ENCODE assay signal across 20 mouse cellular contexts in the genomic region with DNA sequence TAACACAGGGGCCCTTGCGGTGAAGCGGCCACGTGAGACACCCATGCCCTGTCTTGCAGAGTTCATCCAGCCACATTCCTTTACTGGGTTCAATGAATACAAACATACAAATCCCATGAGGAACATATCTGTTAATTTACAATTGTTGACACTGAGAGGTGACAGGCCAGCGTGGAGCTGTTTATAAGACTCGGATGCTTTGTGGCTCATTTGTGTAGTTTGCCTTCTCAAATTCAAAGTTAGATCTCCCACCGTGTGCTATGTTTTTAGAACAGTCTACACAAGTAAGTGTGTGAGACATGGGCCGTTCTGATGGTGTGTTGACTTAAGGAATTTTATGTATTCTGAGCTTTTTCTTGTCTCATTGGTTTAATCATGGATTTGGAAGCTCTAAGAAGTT.
DNase-seq lines count a peak whose midpoint lies in the region; ATAC-seq lines count a peak whose summit lies in the region.
"Had no signal": no experiment of that assay in that cellular context is flagged by ENCODE, and none has a peak within 500 bp of the region (broad histone marks: within the 10 kb centered on the region; RNA-seq: fewer than 3 reads in every experiment).

No protein-coding gene starts in this region.

- no peaks in the 10 kb centered on the region for H3K9me3 ChIP-seq in heart, embryonic 10.5 days
- no peaks in the 10 kb centered on the region for H3K9me3 ChIP-seq in kidney, embryonic 16.5 days (ENCODE audit: low read length)
- H3K9me3 ChIP-seq in kidney, embryonic 15.5 days (replicated peaks): no peaks in the 10 kb centered on the region
- no peaks in the 10 kb centered on the region for H3K9me3 ChIP-seq in lung, embryonic 16.5 days (ENCODE audit: control insufficient read depth, low read length)
- H3K9me3 ChIP-seq: embryonic facial prominence, embryonic 10.5 days; forebrain, embryonic 13.5 days; hindbrain, embryonic 13.5 days had no signal

- no peaks in the 10 kb centered on the region for H3K36me3 ChIP-seq in heart, embryonic 10.5 days
- no peaks in the 10 kb centered on the region for H3K36me3 ChIP-seq in kidney, embryonic 16.5 days (ENCODE audit: insufficient read depth, low read length)
- no peaks in the 10 kb centered on the region for H3K36me3 ChIP-seq in kidney, embryonic 15.5 days
- H3K36me3 ChIP-seq in lung, embryonic 16.5 days (ENCODE audit: control insufficient read depth, insufficient read depth, low read length): no peaks in the 10 kb centered on the region
- H3K36me3 ChIP-seq: embryonic facial prominence, embryonic 10.5 days; hindbrain, embryonic 13.5 days had no signal

- no peak overlapping the region for H3K9ac ChIP-seq in kidney, embryonic 16.5 days (replicated peaks; ENCODE audit: low read length)
- no peak overlapping the region for H3K9ac ChIP-seq in kidney, embryonic 15.5 days
- no peak overlapping the region for H3K9ac ChIP-seq in lung, embryonic 16.5 days (ENCODE audit: low read length)
- H3K9ac ChIP-seq: forebrain, embryonic 13.5 days; forebrain, postnatal 0 days; hindbrain, embryonic 13.5 days had no signal

- H3K4me3 ChIP-seq in heart, embryonic 10.5 days: no peak overlapping the region
- H3K4me3 ChIP-seq in kidney, embryonic 16.5 days (ENCODE audit: low read length): no peak overlapping the region
- no peak overlapping the region for H3K4me3 ChIP-seq in kidney, embryonic 15.5 days (replicated peaks)
- no peak overlapping the region for H3K4me3 ChIP-seq in lung, embryonic 16.5 days (ENCODE audit: low read length)
- H3K4me3 ChIP-seq: embryonic facial prominence, embryonic 10.5 days; forebrain, embryonic 13.5 days; hindbrain, embryonic 13.5 days had no signal

- 0 out of 2 replicates have a peak, but pooled peaks have one; percentile 31 for ATAC-seq in kidney, embryonic 16.5 days (ENCODE audit: low FRiP score, low TSS enrichment)
- ATAC-seq in kidney, embryonic 15.5 days (replicated peaks; ENCODE audit: low FRiP score): no peak
- ATAC-seq in lung, embryonic 16.5 days (ENCODE audit: low read depth): 0 out of 2 replicates have a peak, but pooled peaks have one; percentile 18
- ATAC-seq: activated CD4-positive, CD25-positive, alpha-beta regulatory T cell, adult 4 months; forebrain, embryonic 13.5 days; forebrain, postnatal 0 days; Patski had no signal

- H3K4me1 ChIP-seq in heart, embryonic 10.5 days: peaks cover 26% of the 10 kb centered on the region
- H3K4me1 ChIP-seq in kidney, embryonic 16.5 days (ENCODE audit: insufficient read depth, low read length): peaks cover under 1% of the 10 kb centered on the region
- peaks cover 22% of the 10 kb centered on the region for H3K4me1 ChIP-seq in kidney, embryonic 15.5 days
- H3K4me1 ChIP-seq in lung, embryonic 16.5 days (replicated peaks; ENCODE audit: control insufficient read depth, insufficient read depth, low read length): peaks cover 22% of the 10 kb centered on the region
- H3K4me1 ChIP-seq: forebrain, embryonic 13.5 days; hindbrain, embryonic 13.5 days had no signal

- DNase-seq in heart, embryonic 10.5 days (ENCODE audit: low spot score): no peak
- no peak for DNase-seq in heart, adult 9 months (ENCODE audit: low spot score in 2 of 2)
- no peak for DNase-seq in lung, postnatal 25 days (ENCODE audit: low spot score)
- no peak for DNase-seq in ovary, postnatal 36 days (ENCODE audit: low spot score)
- DNase-seq: adrenal gland, postnatal 14 days; cerebellum, adult 11-12 months; cerebellum, adult 9-10 months; cerebellum, postnatal 25 days; forebrain, postnatal 0 days; gastrocnemius, postnatal 14 days; heart, postnatal 10 days had no signal

- no peak overlapping the region for H3K4me2 ChIP-seq in kidney, embryonic 16.5 days (replicated peaks; ENCODE audit: low read depth, low read length)
- H3K4me2 ChIP-seq in kidney, embryonic 15.5 days: no peak overlapping the region
- no peak overlapping the region for H3K4me2 ChIP-seq in lung, embryonic 16.5 days (ENCODE audit: low read depth, low read length)
- H3K4me2 ChIP-seq: forebrain, embryonic 13.5 days; hindbrain, embryonic 13.5 days had no signal

- 82% methylated on average over 7 of the region's 7 CpGs for WGBS in heart, embryonic 10.5 days
- WGBS in kidney, embryonic 16.5 days: 41% methylated on average over 7 of the region's 7 CpGs
- 43% methylated on average over 7 of the region's 7 CpGs for WGBS in kidney, embryonic 15.5 days
- WGBS in lung, embryonic 16.5 days: 43% methylated on average over 7 of the region's 7 CpGs

- H3K27ac ChIP-seq in heart, embryonic 10.5 days: peak overlapping the region; percentile 33; the same call in 1 of the 2 replicates
- H3K27ac ChIP-seq in kidney, embryonic 16.5 days (ENCODE audit: low read length): no peak overlapping the region
- no peak overlapping the region for H3K27ac ChIP-seq in kidney, embryonic 15.5 days
- H3K27ac ChIP-seq in lung, embryonic 16.5 days (ENCODE audit: low read length): no peak overlapping the region
- H3K27ac ChIP-seq: embryonic facial prominence, embryonic 10.5 days; forebrain, embryonic 13.5 days; hindbrain, embryonic 13.5 days had no signal

- no peaks in the 10 kb centered on the region for H3K27me3 ChIP-seq in heart, embryonic 10.5 days (ENCODE audit: insufficient read depth, poor library complexity, severe bottlenecking)
- no peaks in the 10 kb centered on the region for H3K27me3 ChIP-seq in kidney, embryonic 16.5 days (ENCODE audit: insufficient read depth, low read length)
- H3K27me3 ChIP-seq in kidney, embryonic 15.5 days: no peaks in the 10 kb centered on the region
- no peaks in the 10 kb centered on the region for H3K27me3 ChIP-seq in lung, embryonic 16.5 days (ENCODE audit: control insufficient read depth, insufficient read depth, low read depth, low read length)
- H3K27me3 ChIP-seq: CH12.LX; forebrain, embryonic 13.5 days; hindbrain, embryonic 13.5 days; Patski had no signal
